Mouse (Mus musculus) left cerebral cortex, postnatal 10 days (tissue): ENCODE data around the gene Vhl. TPM values are rescaled to one million over a fixed set of nuclear protein-coding genes. Genes with fewer than 3 reads are reported as not detected.
"Not testable (repeated sequence)": the region's sequence is repeated elsewhere in the genome, so short reads cannot be mapped to it uniquely, and the experiment has no call there.

Source experiments
- DNase-seq, 2 experiments: peaks; one replicate each; pipeline ENCODE4 v3.0.0; 2021 to 2022; ENCODE audit warnings: low spot score in 2 of 2, mixed read lengths in 1 of 2; ENCODE audit errors: extremely low spot score in 1 of 2
- intact Hi-C: fragments of 180-260 bp; cut with DNase I; formaldehyde crosslinking; loops from one replicate; pipeline ENCODE4 v1.15.1; 2025
- total RNA-seq, 2 experiments: library from RNA; stranded (reverse); gene quantifications; 2 replicates each; pipeline ENCODE4 v1.2.3; 2021

Gene Vhl
- total RNA-seq, 2 experiments from 2014 or later = 45.1 to 49.9 TPM

DNA sequence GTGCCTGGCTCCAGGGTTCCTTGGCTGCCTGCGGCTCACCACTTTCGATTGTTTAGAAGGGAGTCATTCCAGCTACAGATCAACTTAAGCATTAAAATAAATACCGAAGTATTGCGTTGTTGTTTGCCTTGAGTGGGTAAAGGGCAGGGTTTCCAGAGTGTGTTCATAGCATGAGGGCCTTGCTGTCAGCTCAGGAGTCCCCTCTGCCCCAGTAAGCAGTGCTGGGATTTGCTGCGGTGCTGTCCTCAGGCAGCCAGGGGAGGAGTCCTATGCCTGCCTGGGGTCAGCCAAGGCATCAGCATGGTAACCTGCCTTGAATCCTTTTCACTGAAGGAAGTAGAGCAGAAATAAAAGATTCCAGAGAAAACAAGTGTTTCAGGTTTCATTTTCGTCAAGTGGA is 33.1 kb downstream of the Vhl start:
- intact Hi-C loops = no loop called here
- DNase-seq = no peak

DNA sequence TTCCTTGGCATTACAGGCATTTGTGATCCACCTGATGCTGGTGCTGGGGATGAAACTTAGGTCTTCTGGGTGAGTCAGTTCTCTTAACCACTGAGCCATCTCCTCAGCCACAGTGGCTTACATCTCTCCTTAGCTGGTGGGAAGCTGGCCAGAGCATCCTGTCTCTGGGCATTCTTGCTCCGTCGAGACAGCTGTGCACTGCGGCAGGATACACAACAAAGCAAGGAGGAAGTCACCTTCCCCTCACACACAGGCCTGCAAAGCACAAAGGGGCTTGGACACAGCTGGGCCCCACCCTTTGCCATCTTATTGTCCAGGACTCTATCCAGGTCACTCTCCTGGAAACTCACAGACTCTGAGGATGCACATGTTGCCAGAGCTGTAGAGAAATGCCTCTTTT is 34.5 kb downstream of the Vhl start:
- intact Hi-C loops = no loop called here
- DNase-seq = peak in 1 of 2 experiments; percentile 78

DNA sequence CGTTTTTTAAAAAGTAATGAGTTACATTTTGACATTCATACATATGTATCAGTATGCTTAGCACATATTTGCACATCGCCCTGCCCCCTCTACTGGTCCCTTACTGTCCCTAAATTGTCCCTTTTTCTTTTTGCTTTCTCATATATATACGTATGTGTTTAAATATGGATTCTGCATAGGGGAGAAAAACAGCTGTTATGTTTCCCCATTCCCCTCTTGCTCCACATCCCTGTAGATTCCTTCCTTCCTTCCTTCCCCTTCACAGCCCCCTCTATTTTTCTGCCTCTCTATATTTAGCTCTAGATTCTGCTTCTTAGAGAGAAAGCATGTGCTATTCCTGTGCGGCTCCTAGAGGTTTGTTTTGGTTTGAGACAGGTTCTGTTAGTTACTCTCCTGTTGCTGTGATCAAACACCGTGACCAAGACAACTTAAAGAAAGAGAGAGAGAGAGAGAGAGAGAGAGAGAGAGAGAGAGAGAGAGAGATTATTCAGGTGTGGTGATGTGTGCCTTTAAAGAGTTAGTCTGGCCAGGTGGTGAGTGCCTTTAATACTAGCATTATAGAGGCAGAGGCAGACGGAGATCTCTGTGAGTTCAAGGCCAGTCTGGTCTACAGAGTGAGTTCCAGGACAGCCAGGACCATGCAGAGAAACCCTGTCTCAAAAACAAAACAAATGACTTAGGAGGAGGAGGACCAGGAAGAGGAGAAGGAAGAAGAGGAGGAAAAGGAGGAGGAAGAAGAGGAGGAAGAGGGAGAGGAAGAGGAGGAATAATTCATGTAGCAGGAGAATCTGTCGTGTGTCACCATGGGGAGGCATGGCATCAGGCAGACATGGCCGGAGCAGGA is 36.1 kb downstream of the Vhl start:
- intact Hi-C loops = no loop called here
- no peak for DNase-seq

DNA sequence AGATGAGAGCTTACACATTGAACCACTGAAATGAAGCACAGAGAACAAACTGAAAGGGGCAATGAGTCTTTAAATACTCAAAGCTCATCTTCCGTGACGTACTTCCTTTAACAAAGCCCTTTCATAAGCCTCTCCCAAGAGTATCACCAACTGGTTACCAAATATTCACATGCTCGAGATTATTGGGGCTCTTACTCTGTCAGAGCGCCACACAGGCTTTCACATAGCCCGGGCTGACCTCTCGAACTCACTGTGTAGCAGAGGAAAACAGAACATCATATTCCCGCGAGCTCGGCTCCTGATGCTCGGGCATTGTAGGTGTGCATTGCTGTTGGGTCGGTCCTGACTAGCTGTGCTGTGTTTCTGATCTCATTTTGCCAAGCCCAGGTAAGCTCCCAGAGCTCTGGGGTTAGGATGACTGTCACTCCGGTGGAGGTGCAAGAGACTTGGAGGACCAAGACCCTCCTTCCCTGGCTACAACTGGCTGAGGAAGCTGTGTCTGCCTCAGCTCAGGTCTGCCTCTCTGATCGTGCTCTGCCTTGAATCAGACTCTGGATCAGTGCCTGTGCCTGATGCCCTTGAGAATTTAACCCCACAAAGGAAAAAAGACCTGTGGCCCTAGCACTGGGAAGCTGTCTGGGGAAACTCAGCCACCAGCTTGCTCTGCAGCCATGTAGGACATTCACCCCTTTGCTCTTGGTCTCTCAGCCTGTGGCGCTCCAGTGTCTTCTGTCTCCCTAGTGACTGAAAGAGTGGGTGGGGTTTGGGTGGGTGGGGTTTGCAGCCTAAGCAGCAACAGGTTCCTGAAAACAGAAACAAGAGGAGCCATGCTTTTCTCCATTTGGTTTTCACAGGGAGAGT is 37.0 kb downstream of the Vhl start:
- intact Hi-C loops = no loop called here
- DNase-seq = no peak

DNA sequence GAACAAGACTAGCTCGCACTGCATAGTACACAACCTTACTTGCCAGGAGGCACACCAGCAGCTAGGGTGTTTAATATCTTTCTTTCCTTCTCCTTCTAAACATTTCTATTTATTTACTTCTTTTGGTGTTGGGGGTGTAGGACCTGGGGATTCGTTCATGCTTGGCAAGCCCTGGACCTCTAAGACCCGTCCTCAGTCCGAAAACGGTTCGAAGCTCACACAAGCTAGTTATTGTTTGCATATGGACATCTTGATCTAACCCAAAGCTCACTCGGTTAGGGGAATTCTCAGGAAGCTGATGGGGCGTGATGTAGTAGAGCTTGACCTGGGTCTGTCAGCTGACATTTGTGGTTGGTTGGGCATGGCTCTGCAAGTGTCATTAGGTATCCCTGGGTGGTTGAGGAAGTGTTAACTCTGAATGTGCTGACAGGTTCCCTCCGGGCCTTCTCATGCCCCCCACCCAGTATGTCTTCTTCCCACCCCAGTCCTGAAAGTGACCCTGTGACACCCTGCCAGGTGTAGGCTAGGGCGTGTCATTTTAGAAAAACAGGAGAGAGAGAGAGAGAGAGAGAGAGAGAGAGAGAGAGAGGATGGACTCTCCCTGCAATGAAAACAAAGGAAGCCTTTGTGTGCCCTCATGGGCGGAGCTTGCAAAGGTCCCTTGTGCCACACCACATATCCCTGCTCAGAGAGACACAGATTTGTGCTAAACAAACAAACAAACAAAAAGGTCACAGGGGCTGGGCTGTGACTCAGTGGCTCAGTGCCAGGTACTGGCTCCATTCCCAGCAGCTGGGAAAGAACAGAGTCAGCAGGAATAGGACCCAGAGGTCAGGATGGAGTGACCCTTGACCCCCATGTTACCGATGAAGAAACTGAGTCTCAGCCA is 37.8 kb downstream of the Vhl start:
- peak in 1 of 2 experiments; percentile 69 for DNase-seq
- intact Hi-C loops = no loop called here

DNA sequence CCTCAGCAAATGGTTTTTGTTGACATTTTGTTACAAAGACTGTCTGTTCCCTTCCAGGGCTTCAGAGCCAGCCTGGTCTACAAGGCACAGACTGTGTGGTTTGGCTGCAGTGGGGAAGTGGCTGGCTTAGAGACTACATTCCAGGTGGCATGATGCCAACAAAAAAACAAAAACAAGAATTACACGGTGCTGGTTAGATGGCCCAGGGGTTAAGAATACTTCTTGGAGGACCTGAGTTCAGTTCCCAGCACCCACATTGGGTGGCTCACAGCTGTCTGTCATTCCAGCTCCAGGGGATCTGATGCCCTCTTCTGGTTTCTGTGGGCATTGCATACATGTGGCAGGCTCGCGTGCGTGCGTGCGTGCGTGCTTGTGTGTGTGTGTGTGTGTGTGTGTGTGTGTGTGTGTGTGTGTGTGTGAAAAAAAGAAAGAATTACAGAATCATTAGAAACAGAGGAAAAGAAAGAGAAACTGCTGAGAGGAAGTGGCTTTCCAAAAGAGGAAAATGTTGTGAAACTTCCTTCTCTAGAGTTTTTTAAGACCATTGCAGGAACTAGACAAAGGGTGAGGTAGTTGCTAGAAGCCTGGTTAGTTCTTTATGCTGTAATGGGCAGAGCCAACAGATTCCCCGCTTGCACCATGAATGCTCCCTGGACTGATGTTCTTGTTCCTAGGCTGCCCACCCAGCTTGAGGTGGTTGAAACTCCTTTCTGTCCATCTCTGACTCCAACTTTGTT is 39.4 kb downstream of the Vhl start:
- DNase-seq = no peak
- intact Hi-C loops = no loop called here

DNA sequence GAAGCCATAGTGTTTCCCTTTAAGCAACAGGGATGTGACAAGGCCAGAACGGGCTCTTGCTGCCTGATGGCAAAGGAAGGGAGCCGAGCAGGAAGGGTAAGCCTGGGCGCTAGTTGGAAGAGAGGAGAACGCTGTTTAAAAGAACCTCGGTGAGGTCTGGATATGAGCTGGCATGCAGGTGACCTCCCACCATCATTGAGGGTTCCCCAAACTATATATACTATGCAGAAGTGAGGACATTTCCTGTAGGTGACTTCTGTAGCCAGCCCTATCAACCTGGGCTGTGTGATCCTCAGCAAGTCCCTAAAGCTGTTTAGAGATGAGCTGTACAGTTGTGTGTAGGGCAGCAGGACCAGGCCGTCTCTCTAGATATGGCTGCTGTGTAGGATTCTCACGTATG is 40.5 kb downstream of the Vhl start:
- no peak for DNase-seq
- intact Hi-C loops = no loop called here

DNA sequence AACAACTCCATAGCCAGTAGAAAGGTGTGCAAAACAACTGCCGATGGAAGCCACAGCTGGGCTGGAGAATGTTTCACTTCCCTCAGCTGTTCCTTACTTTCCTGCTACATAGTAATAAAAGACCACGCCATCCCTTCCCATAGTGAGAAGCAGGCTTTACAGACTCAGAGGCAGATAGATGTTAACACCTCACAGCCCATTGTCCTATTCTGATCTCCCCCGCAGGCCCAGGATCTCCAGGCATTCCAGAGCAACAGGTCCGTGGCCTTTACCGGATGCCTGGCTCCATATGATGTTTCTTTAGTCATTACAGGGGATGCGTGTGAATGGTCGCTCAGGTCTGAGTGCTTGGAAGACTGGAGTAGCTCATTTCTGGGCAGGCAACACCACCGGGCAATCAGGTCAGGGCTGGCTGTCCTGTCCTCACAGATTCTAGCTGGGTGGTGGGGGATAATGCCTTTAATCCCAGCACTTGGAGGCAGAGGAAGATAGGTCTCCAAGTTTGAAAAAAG is 43.9 kb downstream of the Vhl start:
- intact Hi-C loops = no loop called here

DNA sequence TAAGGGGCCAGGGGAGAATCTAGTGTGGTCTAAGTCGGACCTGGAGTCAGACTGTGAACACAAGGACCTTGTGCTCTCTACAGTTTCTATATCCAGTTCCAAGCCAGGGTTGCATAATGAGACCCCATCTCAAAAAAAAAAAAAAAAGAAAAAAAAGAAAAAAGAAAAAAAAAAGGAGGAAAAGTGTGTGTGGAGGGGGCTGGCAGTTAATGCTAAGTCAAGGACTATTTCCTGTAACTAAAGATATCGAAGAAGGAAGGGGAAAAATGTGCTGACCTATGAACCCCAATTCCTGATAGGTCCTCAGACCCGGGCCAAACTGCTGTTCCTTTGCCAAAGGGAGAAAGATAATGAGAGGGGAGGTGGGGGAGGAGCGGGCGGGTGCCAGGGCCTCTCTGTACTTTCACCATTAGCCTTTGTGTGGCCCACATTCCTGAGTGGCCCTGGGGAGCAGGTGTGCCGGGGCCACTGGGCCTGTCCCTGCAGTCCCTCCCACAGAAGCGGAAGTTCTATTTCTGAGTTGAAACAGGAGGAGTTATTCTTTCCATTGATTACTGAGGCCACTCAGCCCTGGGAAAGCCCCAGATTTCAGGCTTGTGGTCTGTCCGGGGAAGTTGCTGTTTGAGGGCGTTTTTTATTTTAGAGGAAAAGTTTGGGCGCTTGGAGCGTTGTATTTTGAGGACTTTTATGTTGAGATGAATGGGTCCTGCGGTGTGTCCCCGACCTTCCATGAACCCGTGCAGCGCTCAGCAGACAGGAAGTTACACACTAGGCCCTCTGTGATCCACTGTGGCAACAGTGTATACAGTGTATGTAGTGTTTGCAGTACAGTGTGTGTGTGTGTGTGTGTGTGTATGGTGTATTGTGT is 44.8 kb downstream of the Vhl start:
- intact Hi-C loops = no loop called here
- DNase-seq = peak in 1 of 2 experiments; percentile 57

More for the DNA sequence above, 43.9 kb downstream of the Vhl start:
- no peak for DNase-seq

DNA sequence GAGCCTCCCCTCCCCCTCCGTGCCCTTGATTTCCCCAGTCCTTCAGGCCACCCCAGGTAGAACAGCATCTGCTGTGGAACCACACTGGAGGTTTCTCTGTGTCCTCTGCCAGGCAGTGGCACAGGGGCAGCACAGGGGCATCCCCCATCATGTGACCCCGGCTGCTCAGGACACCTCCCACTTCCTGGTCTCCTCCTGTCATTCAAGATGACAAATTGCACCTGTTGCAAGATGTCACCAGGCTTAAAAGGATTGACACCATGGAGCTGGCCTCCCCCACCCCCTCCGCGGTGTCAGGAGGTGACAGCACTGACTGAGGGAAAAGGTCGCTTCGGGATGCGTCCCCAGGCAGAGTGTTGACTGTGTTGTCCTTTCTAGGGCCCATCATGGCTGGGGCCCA is 46.1 kb downstream of the Vhl start:
- intact Hi-C loops = no loop called here
- DNase-seq = no peak

DNA sequence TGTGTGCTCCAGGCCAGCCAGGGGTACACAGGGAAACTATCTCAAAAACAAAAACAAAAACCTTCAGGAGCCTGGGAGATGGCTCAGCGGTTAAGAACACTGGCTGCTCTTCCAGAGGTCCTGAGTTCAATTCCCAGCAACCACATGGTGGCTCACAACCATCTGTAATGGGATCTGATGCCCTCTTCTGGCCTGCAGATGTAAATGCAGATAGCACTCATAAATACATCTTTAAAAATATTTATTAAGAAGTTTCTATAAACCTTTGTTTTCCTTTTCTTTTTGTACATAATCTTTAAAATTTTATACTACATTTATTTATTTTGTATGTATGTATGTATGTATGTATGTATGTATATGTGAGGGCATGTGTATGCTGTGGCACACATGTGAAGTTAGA is 48.3 kb downstream of the Vhl start:
- DNase-seq, intact Hi-C loops: not testable (repeated sequence)

DNA sequence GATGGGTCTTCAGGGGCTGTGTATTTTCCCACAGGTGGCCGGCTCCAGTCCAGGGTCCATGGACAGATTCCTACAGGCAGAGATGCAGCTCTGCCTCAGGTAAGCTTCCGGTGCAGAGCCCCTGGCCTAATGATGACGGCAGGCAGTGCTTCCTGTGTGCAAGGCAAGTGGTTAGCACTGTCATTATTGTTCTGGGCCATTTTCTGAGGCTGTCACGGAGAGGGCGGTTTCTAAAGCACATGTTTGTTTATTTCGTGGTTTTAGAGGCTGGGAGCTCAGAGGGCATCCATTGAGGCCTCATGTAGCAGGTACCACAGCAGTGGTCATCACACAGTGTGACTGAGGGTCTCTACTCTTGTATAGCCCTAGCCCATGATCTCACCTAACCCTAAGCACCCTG is 49.2 kb downstream of the Vhl start:
- intact Hi-C loops = no loop called here
- no peak for DNase-seq

DNA sequence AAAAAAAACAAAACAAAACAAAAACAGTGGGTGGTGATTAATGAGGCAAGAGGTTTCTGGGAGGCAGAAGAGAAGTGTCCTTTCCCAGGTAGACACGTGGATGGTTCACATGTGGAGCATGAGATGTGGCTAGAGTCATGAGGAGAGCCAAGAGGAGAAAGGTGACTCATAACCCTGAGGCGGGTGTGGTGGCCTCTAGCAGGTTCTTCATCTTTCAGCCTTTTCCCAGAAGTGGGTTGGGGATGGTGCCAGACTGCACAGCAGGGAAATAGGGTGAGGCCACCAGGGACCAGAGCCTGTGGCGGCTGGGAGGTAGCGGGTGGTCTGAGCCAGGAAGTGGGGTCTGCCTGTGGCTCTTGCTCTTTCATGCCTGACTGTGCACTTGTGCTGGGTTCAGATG is 51.5 kb downstream of the Vhl start:
- no peak for DNase-seq
- intact Hi-C loops = no loop called here

DNA sequence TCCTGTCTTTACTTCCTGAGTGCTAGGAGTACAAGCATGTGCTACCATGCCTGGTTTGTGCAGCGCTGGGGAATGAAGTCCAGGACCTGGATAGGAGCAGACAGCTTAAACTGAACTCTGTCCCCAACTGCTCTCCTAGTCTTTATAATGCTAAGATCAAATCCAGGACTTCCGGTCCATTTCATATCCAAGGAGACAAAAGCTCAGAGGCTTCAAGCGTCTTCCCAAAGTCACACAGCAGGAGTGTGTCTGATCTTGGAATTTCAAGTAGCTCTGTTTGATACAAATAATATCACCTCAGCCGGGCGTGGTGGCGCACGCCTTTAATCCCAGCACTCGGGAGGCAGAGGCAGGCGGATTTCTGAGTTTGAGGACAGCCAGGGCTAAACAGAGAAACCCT is 52.2 kb downstream of the Vhl start:
- DNase-seq = no peak
- intact Hi-C loops = no loop called here

DNA sequence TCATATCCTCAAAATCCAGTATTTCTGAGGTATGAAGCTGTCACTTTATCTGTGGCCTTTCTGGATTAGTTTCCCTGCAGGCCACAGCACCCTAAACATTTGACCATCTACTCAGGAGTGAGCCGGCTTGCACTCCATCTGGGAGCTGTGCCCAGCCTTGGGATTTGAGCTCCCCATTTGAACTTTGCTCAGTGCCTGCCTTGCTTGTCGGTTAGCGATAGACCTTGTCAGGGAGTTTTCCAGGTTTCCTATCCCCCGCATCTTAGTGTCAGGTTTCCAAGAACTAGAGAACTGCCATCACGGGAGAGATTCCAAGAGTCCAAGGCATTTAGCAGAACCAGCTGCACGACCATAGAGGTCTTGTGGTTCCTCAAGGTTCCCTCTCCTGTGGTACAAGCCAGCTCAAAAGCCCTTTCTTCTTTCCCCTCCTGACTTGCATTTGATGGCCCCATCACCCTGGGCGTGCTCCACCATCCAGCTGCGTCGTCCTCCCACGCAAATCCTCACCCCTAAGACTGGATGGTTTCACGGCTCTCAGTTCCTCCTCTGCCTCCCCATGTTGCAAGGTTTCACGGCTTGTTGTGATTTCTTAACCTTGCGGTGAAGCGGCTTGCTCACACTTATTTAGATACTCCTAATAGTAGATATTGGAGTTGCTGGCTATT is 53.4 kb downstream of the Vhl start:
- intact Hi-C loops = no loop called here
- no peak for DNase-seq

DNA sequence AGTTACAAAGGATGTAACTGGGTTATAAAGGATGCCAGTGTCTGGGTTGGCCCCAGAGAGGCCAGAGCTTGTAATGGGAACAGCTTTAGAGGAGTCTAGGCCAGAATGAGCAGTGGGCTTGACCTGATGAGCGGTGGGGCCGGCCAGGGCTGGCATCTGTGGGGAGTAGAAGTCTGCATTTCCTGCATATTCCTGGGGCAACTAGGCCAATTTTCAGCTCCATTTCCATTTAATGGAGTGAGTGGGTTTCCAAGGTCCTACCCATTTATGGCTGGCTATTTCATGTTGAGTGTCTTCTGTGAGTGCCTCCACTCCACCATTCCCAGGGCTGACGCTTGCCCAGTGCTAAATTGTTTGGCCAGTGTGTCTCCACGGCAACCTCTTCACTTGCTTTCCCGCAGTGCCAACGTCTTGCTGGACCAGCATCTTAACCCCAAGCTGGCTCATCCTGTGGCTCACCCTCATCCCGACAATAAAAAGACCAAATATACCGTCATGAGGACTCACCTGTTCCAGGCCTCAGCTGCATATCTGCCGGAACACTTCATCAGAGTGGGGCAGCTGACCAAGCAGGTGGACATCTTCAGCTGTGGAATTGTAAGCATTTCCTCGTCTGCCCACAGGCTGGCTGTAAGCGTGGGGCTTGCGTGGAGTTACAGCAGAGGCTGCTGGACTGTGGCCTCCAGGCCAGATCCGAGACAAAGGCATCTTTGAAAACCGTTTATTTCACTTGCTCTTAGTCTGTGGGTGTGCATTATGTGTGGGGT is 54.7 kb downstream of the Vhl start:
- DNase-seq = no peak
- intact Hi-C loops = no loop called here
